Mouse (Mus musculus): ENCODE data around the gene Psmd2. TPM values are rescaled to one million over a fixed set of nuclear protein-coding genes. Genes with fewer than 3 reads are reported as not detected.
"Not testable (repeated sequence)": the region's sequence is repeated elsewhere in the genome, so short reads cannot be mapped to it uniquely, and the experiment has no call there.

Psmd2 gene
- polyA plus RNA-seq, 1 experiment from 2014 or later, result 339 TPM

- H3K4me2 ChIP-seq, result no peak overlapping the region
- H3K9ac ChIP-seq, result no peak overlapping the region
- no peak for ATAC-seq (ENCODE audit: insufficient number of reproducible peaks, insufficient read depth, low FRiP score, low TSS enrichment, low read depth)
- WGBS, result 56% methylated on average over 2 of the region's 2 CpGs
- H3K27ac ChIP-seq, result no peak overlapping the region
- no peaks in the 10 kb centered on the region for H3K9me3 ChIP-seq
- peaks cover 5% of the 10 kb centered on the region; the same call in 1 of the 2 replicates for H3K36me3 ChIP-seq
- H3K4me1 ChIP-seq, result peaks cover 34% of the 10 kb centered on the region
- no peak overlapping the region for H3K4me3 ChIP-seq
- H3K27me3 ChIP-seq, result peaks cover 45% of the 10 kb centered on the region
Observed at GRCm38 (mm10) chr16:20623211-20623610, 28.2 kb upstream of the Psmd2 start.

DNA sequence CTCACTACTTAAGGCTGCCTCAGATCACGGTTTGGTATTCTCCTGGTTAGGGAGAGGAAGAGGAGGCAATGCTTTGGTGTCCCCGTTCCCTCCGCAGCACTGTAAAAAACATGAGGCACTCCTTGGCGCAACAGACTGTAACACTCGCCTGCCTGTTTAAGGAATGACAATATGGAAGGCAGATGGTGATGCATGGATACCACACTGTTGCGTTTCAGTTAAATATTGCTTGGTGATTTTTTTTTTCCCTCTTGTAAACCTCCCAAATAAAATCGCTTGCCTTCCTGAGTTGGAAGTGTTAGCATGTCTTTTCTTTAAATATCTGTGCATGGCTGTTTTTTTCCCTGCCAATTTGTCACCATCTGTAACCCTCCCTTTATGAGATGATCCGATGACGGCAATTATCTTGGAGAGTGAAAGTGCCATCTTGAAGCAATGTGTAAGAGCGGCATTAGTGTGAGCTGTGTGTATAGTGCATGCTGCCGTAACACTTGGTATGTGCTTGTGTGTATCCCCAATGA lies 22.5 kb upstream of the Psmd2 start:
- no peak overlapping the region for H3K9ac ChIP-seq
- peaks cover 10% of the 10 kb centered on the region for H3K4me1 ChIP-seq
- H3K4me3 ChIP-seq, result no peak overlapping the region
- H3K27me3 ChIP-seq, result peaks cover 27% of the 10 kb centered on the region
- no peak overlapping the region for H3K27ac ChIP-seq
- H3K36me3 ChIP-seq, result no peaks in the 10 kb centered on the region
- WGBS, result 44% methylated on average over 11 of the region's 11 CpGs
- ATAC-seq (ENCODE audit: insufficient number of reproducible peaks, insufficient read depth, low FRiP score, low TSS enrichment, low read depth), result no peak
- H3K4me2 ChIP-seq, result peak overlapping the region; percentile 92
- no peaks in the 10 kb centered on the region for H3K9me3 ChIP-seq

- peak within 1 kb of the TSS; percentile 92 for H3K4me2 ChIP-seq
- H3K36me3 ChIP-seq, result no peaks in the 10 kb centered on the region
- H3K4me1 ChIP-seq, result peaks cover 10% of the 10 kb centered on the region
- 0 out of 2 replicates have a peak within 1 kb of the TSS, but pooled peaks have one; percentile 13 for H3K27ac ChIP-seq
- peak within 1 kb of the TSS; percentile 85 for H3K9ac ChIP-seq
- peaks cover 27% of the 10 kb centered on the region for H3K27me3 ChIP-seq
- ATAC-seq (ENCODE audit: insufficient number of reproducible peaks, insufficient read depth, low FRiP score, low TSS enrichment, low read depth), result peak; percentile 32; the same call in 1 of the 2 replicates
- 7% methylated on average over 53 of the region's 54 CpGs for WGBS
- H3K9me3 ChIP-seq, result no peaks in the 10 kb centered on the region
- H3K4me3 ChIP-seq, result peak within 1 kb of the TSS; percentile 64
Observed at GRCm38 (mm10) chr16:20629731-20630634, 21.5 kb upstream of the Psmd2 start, which contains the start of gene Ece2. TSS of gene Ece2 (plus strand) at chr16:20629828.

- Histone ChIP-seq H3K27ac (no peak overlapping the region), H3K4me1 (peaks cover 3% of the 10 kb centered on the region; the same call in 1 of the 2 replicates), H3K27me3 (no peaks in the 10 kb centered on the region), H3K36me3 (0 out of 2 replicates have a peak, but pooled peaks cover 3% of the 10 kb centered on the region), H3K9me3 (no peaks in the 10 kb centered on the region), H3K9ac (no peak overlapping the region), H3K4me3 (no peak overlapping the region), H3K4me2 (no peak overlapping the region)
- ATAC-seq (ENCODE audit: insufficient number of reproducible peaks, insufficient read depth, low FRiP score, low TSS enrichment, low read depth), result no peak
- WGBS, result 72% methylated on average over 8 of the region's 8 CpGs
Observed at GRCm38 (mm10) chr16:20637410-20637809, 14.0 kb upstream of the Psmd2 start.

GRCm38 (mm10) chr16:20638367-20638766 lies 13.1 kb upstream of the Psmd2 start:
- Histone ChIP-seq H3K4me1 (peaks cover 3% of the 10 kb centered on the region; the same call in 1 of the 2 replicates), H3K27ac (no peak overlapping the region), H3K27me3 (no peaks in the 10 kb centered on the region), H3K9ac (no peak overlapping the region), H3K4me3 (no peak overlapping the region), H3K4me2 (no peak overlapping the region), H3K36me3 (0 out of 2 replicates have a peak, but pooled peaks cover 3% of the 10 kb centered on the region), H3K9me3 (no peaks in the 10 kb centered on the region)
- WGBS, result 82% methylated on average over 8 of the region's 8 CpGs
- ATAC-seq (ENCODE audit: insufficient number of reproducible peaks, insufficient read depth, low FRiP score, low TSS enrichment, low read depth), result no peak

DNA sequence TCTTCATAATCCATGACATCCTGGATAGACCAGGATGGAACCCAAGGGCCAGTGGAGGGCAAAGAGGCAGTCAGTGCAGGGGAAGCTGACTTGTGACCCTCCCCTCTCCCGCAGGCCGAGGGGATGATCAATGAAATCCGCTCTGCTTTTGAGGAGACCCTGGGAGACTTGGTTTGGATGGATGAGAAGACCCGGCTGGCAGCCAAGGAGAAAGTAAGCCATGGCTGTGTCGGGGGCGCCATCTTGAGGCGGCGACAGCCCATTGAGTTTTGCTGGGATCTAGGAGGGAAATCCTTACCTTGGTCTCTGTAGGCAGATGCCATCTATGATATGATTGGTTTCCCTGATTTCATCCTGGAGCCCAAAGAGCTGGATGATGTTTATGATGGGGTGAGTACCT lies 9.3 kb upstream of the Psmd2 start:
- Histone ChIP-seq H3K4me3 (no peak overlapping the region), H3K36me3 (no peaks in the 10 kb centered on the region), H3K9me3 (no peaks in the 10 kb centered on the region), H3K4me1 (peaks cover 3% of the 10 kb centered on the region; the same call in 1 of the 2 replicates), H3K27ac (no peak overlapping the region), H3K27me3 (no peaks in the 10 kb centered on the region), H3K9ac (no peak overlapping the region), H3K4me2 (no peak overlapping the region)
- WGBS, result 3% methylated on average over 8 of the region's 8 CpGs
- ATAC-seq (ENCODE audit: insufficient number of reproducible peaks, insufficient read depth, low FRiP score, low TSS enrichment, low read depth), result no peak

- WGBS, result 80% methylated on average over 7 of the region's 7 CpGs
- Histone ChIP-seq H3K9me3 (no peaks in the 10 kb centered on the region), H3K4me3 (no peak overlapping the region), H3K4me1 (peaks cover 3% of the 10 kb centered on the region; the same call in 1 of the 2 replicates), H3K4me2 (no peak overlapping the region), H3K36me3 (no peaks in the 10 kb centered on the region), H3K27ac (no peak overlapping the region), H3K27me3 (no peaks in the 10 kb centered on the region), H3K9ac (0 out of 2 replicates have a peak overlapping the region, but pooled peaks have one; percentile 21)
- no peak for ATAC-seq (ENCODE audit: insufficient number of reproducible peaks, insufficient read depth, low FRiP score, low TSS enrichment, low read depth)
Observed at GRCm38 (mm10) chr16:20643911-20644310, 7.5 kb upstream of the Psmd2 start.

DNA sequence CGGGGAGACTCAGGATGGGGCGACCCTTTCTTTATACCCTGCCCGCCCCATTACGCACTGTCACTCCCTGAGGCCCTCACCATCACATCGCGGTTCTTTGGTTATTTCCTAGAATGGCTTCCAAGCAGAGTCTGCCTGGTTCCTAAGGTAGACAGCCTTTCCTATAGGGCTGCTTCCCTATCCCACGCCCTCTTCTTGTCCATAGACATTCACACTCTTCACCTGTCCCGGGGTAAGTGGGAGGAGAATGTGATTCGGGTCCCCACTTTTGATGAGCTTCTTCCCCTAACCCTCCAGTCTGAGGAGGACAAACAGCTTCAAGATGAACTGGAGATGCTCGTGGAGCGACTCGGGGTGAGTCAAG lies 477 bp downstream of the Psmd2 start:
- Histone ChIP-seq H3K4me2 (peak overlapping the region; percentile 93), H3K36me3 (peaks cover 28% of the 10 kb centered on the region), H3K9me3 (no peaks in the 10 kb centered on the region), H3K4me1 (peaks cover 17% of the 10 kb centered on the region), H3K4me3 (peak overlapping the region; percentile 92), H3K27ac (peak overlapping the region; percentile 81; the same call in 1 of the 2 replicates), H3K9ac (peak overlapping the region; percentile 95), H3K27me3 (no peaks in the 10 kb centered on the region)
- ATAC-seq (ENCODE audit: insufficient number of reproducible peaks, insufficient read depth, low FRiP score, low TSS enrichment, low read depth), result no peak
- WGBS, result 9% methylated on average over 12 of the region's 12 CpGs

DNA sequence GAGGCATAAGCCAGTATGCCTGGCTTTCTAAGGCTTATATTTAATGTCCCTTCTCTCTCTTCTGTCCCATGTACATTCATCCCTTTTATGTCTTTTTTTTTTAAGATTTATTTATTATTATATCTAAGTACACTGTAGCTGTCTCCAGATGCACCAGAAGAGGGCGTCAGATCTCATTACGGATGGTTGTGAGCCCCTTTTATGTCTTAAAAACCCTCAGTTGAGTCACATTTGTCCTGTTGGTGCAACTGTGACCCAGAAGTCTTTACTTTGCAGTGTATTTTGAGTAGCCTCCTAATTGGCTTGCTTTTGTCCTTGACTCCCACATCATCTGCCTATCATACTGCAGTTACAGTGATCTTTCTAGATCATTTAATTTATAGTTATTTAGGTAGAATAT lies 1.9 kb downstream of the Psmd2 start:
- Histone ChIP-seq H3K27ac (no peak overlapping the region), H3K36me3 (peaks cover 42% of the 10 kb centered on the region), H3K4me3 (no peak overlapping the region), H3K9ac (peak overlapping the region; percentile 95; the same call in 1 of the 2 replicates), H3K9me3 (no peaks in the 10 kb centered on the region), H3K27me3 (no peaks in the 10 kb centered on the region), H3K4me2 (0 out of 2 replicates have a peak overlapping the region, but pooled peaks have one; percentile 93), H3K4me1 (peaks cover 17% of the 10 kb centered on the region)
- ATAC-seq (ENCODE audit: insufficient number of reproducible peaks, insufficient read depth, low FRiP score, low TSS enrichment, low read depth), result no peak
- WGBS, result 56% methylated on average over 2 of the region's 2 CpGs

GRCm38 (mm10) chr16:20657661-20658060 lies 6.2 kb downstream of the Psmd2 start:
- no peaks in the 10 kb centered on the region for H3K9me3 ChIP-seq
- H3K9ac ChIP-seq, result no peak overlapping the region
- H3K27ac ChIP-seq, result no peak overlapping the region
- no peak overlapping the region for H3K4me3 ChIP-seq
- H3K36me3 ChIP-seq, result peaks cover 85% of the 10 kb centered on the region
- ATAC-seq (ENCODE audit: insufficient number of reproducible peaks, insufficient read depth, low FRiP score, low TSS enrichment, low read depth), result no peak
- H3K27me3 ChIP-seq, result no peaks in the 10 kb centered on the region
- WGBS, result 94% methylated on average over 4 of the region's 4 CpGs
- peaks cover 7% of the 10 kb centered on the region for H3K4me1 ChIP-seq
- no peak overlapping the region for H3K4me2 ChIP-seq

DNA sequence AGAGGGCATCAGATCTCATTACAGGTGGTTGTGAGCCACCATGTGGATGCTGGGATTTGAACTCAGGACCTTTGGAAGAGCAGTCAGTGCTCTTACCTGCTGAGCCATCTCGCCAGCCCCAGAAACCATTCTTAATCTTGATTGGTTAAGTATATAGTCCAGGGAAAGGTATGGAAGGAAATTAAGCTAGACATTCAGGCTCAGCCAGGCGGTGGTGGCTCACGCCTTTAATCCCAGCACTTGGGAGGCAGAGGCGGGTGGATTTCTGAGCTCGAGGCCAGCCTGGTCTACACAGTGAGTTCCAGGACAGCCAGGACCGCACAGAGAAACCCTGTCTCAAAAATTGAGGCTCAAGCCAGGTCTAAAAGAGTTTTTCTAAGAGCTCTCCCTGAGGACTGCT lies 16.6 kb downstream of the Psmd2 start, which contains the start of gene Eif4g1:
Gene Eif4g1, plus strand, starts transcription at position 301 of the 400 bp plus-strand sequence.
- peaks cover 13% of the 10 kb centered on the region for H3K36me3 ChIP-seq
- not testable (repeated sequence) for H3K27me3 ChIP-seq; H3K27ac ChIP-seq; H3K9ac ChIP-seq; H3K4me3 ChIP-seq; H3K4me1 ChIP-seq; H3K9me3 ChIP-seq; H3K4me2 ChIP-seq; ATAC-seq (ENCODE audit: insufficient number of reproducible peaks, insufficient read depth, low FRiP score, low TSS enrichment, low read depth)
- 85% methylated on average over 4 of the region's 6 CpGs for WGBS
